ENCODE assay signal across 30 mouse cellular contexts in the genomic region with DNA sequence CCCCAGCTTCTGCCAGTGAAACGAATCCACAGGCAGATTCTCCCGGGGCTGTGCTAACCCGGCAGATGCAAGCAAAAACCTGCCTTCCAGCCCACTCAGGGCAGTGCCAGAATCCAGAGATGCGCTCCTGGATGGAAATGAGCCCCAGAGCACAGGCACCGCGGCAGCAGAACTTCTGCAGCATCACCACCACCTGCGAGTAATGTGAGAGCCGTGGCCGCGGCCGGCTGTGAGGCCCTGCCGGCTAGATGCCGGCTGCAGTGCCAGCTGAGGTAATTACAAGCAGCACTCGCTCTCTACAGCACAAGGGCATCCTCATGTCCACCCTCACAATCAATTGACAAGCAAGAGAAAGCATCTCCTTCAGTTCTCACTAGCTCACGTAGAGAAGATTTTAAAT. TPM values are rescaled to one million over a fixed set of nuclear protein-coding genes. Genes with fewer than 3 reads are reported as not detected.
DNase-seq lines count a peak whose midpoint lies in the region; ATAC-seq and TF ChIP-seq lines count a peak whose summit lies in the region.
"Had no signal": no experiment of that assay in that cellular context is flagged by ENCODE, and none has a peak within 500 bp of the region (broad histone marks: within the 10 kb centered on the region; RNA-seq: fewer than 3 reads in every experiment).

No protein-coding gene starts in this region.

- ATAC-seq in neural tube, embryonic 15.5 days (ENCODE audit: low FRiP score): no peak
- no peak for ATAC-seq in embryonic facial prominence, embryonic 11.5 days (replicated peaks; ENCODE audit: insufficient number of reproducible peaks, low FRiP score, low TSS enrichment, low read depth)
- ATAC-seq in lung, postnatal 0 days: no peak
- no peak for ATAC-seq in kidney, embryonic 16.5 days (ENCODE audit: low FRiP score, low TSS enrichment)
- ATAC-seq: activated CD4-positive, CD25-positive, alpha-beta regulatory T cell, adult 4 months; forebrain, embryonic 15.5 days; hindbrain, postnatal 0 days; intestine, embryonic 15.5 days; Patski had no signal

- H3K27ac ChIP-seq in gastrocnemius, adult 2 months: peak overlapping the region; percentile 35; the same call in 1 of the 2 replicates
- H3K27ac ChIP-seq in neural tube, embryonic 15.5 days (replicated peaks): no peak overlapping the region
- H3K27ac ChIP-seq in embryonic facial prominence, embryonic 11.5 days (replicated peaks; ENCODE audit: low read depth, low read length): no peak overlapping the region
- no peak overlapping the region for H3K27ac ChIP-seq in lung, postnatal 0 days (ENCODE audit: low read length)
- H3K27ac ChIP-seq in kidney, embryonic 16.5 days (ENCODE audit: low read length): no peak overlapping the region
- H3K27ac ChIP-seq: embryonic facial prominence, embryonic 15.5 days; forebrain, embryonic 10.5 days; forebrain, embryonic 15.5 days; heart, embryonic 13.5 days; hindbrain, embryonic 12.5 days; hindbrain, postnatal 0 days; intestine, embryonic 15.5 days had no signal

- peak; percentile 39 for DNase-seq in gastrocnemius, adult 2 months
- DNase-seq in gastrocnemius, postnatal 25 days: no peak
- peak; percentile 41 for DNase-seq in neural tube, embryonic 10.5 days (ENCODE audit: extremely low spot score, low spot score)
- peak; percentile 43 for DNase-seq in embryonic facial prominence, embryonic 11.5 days (ENCODE audit: low spot score)
- DNase-seq in induced T-regulatory cell, adult 2 months (ENCODE audit: low read depth): peak; percentile 37
- no peak for DNase-seq in lung, postnatal 0 days (ENCODE audit: low spot score)
- DNase-seq: adrenal gland, postnatal 14 days; cerebellum, adult 11-12 months; cerebellum, adult 9-10 months; cerebellum, postnatal 25 days; heart, adult 11 months; heart, postnatal 36 days; kidney, adult 18-20 months had no signal

- H3K4me1 ChIP-seq in neural tube, embryonic 15.5 days: peaks cover 18% of the 10 kb centered on the region
- peaks cover 3% of the 10 kb centered on the region; the same call in 1 of the 2 replicates for H3K4me1 ChIP-seq in embryonic facial prominence, embryonic 11.5 days (ENCODE audit: control insufficient read depth, insufficient read depth, low read length)
- H3K4me1 ChIP-seq in lung, postnatal 0 days (ENCODE audit: insufficient read depth, low read depth, low read length): peaks cover 5% of the 10 kb centered on the region
- peaks cover 10% of the 10 kb centered on the region for H3K4me1 ChIP-seq in kidney, embryonic 16.5 days (ENCODE audit: insufficient read depth, low read length)

- WGBS in neural tube, embryonic 15.5 days: 29% methylated on average over 15 of the region's 15 CpGs
- WGBS in embryonic facial prominence, embryonic 11.5 days: 22% methylated on average over 15 of the region's 15 CpGs
- 61% methylated on average over 15 of the region's 15 CpGs for WGBS in lung, postnatal 0 days
- 36% methylated on average over 15 of the region's 15 CpGs for WGBS in kidney, embryonic 16.5 days

- H3K9me3 ChIP-seq in neural tube, embryonic 15.5 days (replicated peaks): no peaks in the 10 kb centered on the region
- no peaks in the 10 kb centered on the region for H3K9me3 ChIP-seq in embryonic facial prominence, embryonic 11.5 days (replicated peaks; ENCODE audit: control insufficient read depth, low read length)
- no peaks in the 10 kb centered on the region for H3K9me3 ChIP-seq in lung, postnatal 0 days (ENCODE audit: low read length)
- H3K9me3 ChIP-seq in kidney, embryonic 16.5 days (ENCODE audit: low read length): peaks cover 6% of the 10 kb centered on the region
- H3K9me3 ChIP-seq: embryonic facial prominence, embryonic 15.5 days; forebrain, embryonic 10.5 days; forebrain, embryonic 15.5 days; heart, embryonic 13.5 days; hindbrain, embryonic 12.5 days; intestine, embryonic 15.5 days had no signal

- intact Hi-C loops in gastrocnemius, adult 2 months (cut with DNase I): loop anchor here (5.0 kb wide), 1 partner anchor 528 kb away; the partner anchor contains the start of gene Npepl1

- TF ChIP-seq EP300 in lung, postnatal 0 days (IDR thresholded peaks at IDR 0.05): no peak

- H3K9ac ChIP-seq in neural tube, embryonic 15.5 days (replicated peaks): no peak overlapping the region
- no peak overlapping the region for H3K9ac ChIP-seq in embryonic facial prominence, embryonic 11.5 days (replicated peaks; ENCODE audit: low read length)
- no peak overlapping the region for H3K9ac ChIP-seq in lung, postnatal 0 days (replicated peaks; ENCODE audit: low read depth)
- H3K9ac ChIP-seq in kidney, embryonic 16.5 days (replicated peaks; ENCODE audit: low read length): no peak overlapping the region
- H3K9ac ChIP-seq: embryonic facial prominence, embryonic 15.5 days; forebrain, embryonic 15.5 days; heart, embryonic 13.5 days; hindbrain, embryonic 12.5 days; intestine, embryonic 15.5 days had no signal

- H3K4me2 ChIP-seq in neural tube, embryonic 15.5 days: no peak overlapping the region
- H3K4me2 ChIP-seq in embryonic facial prominence, embryonic 11.5 days (ENCODE audit: low read depth, low read length): no peak overlapping the region; the same call in 1 of the 2 replicates
- H3K4me2 ChIP-seq in lung, postnatal 0 days (replicated peaks; ENCODE audit: low read depth, low read length): no peak overlapping the region
- H3K4me2 ChIP-seq in kidney, embryonic 16.5 days (replicated peaks; ENCODE audit: low read depth, low read length): no peak overlapping the region
- H3K4me2 ChIP-seq: forebrain, embryonic 15.5 days; hindbrain, embryonic 12.5 days; intestine, embryonic 15.5 days had no signal

- H3K4me3 ChIP-seq in gastrocnemius, adult 2 months: no peak overlapping the region
- H3K4me3 ChIP-seq in neural tube, embryonic 15.5 days (replicated peaks): no peak overlapping the region
- H3K4me3 ChIP-seq in embryonic facial prominence, embryonic 11.5 days (ENCODE audit: low read depth, low read length): no peak overlapping the region
- no peak overlapping the region for H3K4me3 ChIP-seq in lung, postnatal 0 days (ENCODE audit: low read depth, low read length)
- no peak overlapping the region for H3K4me3 ChIP-seq in kidney, embryonic 16.5 days (ENCODE audit: low read length)
- H3K4me3 ChIP-seq: embryonic facial prominence, embryonic 15.5 days; erythroblast, embryonic 14.5 days; forebrain, embryonic 10.5 days; forebrain, embryonic 15.5 days; heart, embryonic 13.5 days; hindbrain, embryonic 12.5 days; intestine, embryonic 15.5 days had no signal

- H3K36me3 ChIP-seq in neural tube, embryonic 15.5 days: no peaks in the 10 kb centered on the region
- no peaks in the 10 kb centered on the region for H3K36me3 ChIP-seq in embryonic facial prominence, embryonic 11.5 days (replicated peaks; ENCODE audit: control insufficient read depth, insufficient read depth, low read depth, low read length)
- no peaks in the 10 kb centered on the region for H3K36me3 ChIP-seq in lung, postnatal 0 days (ENCODE audit: insufficient read depth, low read length)
- H3K36me3 ChIP-seq in kidney, embryonic 16.5 days (ENCODE audit: insufficient read depth, low read length): peaks cover 3% of the 10 kb centered on the region; the same call in 1 of the 2 replicates
- H3K36me3 ChIP-seq: embryonic facial prominence, embryonic 15.5 days; forebrain, embryonic 15.5 days had no signal

- no peak for TF ChIP-seq CTCF in gastrocnemius, adult 2 months (IDR thresholded peaks at IDR 0.05)
- no peak for TF ChIP-seq CTCF in lung, postnatal 0 days (IDR thresholded peaks at IDR 0.05)

- H3K27me3 ChIP-seq in neural tube, embryonic 15.5 days (replicated peaks): peaks cover 26% of the 10 kb centered on the region
- peaks cover 9% of the 10 kb centered on the region for H3K27me3 ChIP-seq in embryonic facial prominence, embryonic 11.5 days (ENCODE audit: control insufficient read depth, insufficient read depth, low read length)
- peaks cover 14% of the 10 kb centered on the region for H3K27me3 ChIP-seq in lung, postnatal 0 days (replicated peaks; ENCODE audit: insufficient read depth, low read length)
- H3K27me3 ChIP-seq in kidney, embryonic 16.5 days (ENCODE audit: insufficient read depth, low read length): peaks cover 34% of the 10 kb centered on the region
- H3K27me3 ChIP-seq: CH12.LX, Patski had no signal

RNA-seq across cellular contexts. Expression of gene Ankrd60, which starts 6.2 kb away (rescaled TPM):
- total RNA-seq in gastrocnemius, adult 2 months (2021): not detected
- not detected for total RNA-seq in gastrocnemius, postnatal 25 days (2021)
- not detected in 2 replicates for polyA plus RNA-seq in neural tube, embryonic 15.5 days (2015; fragmentation: Nextera tagmentation; extraction: Ambion mirVana)
- polyA plus RNA-seq in embryonic facial prominence, embryonic 11.5 days (2014; fragmentation: Nextera tagmentation; extraction: Ambion mirVana): not detected in 2 replicates
- polyA plus RNA-seq in lung, postnatal 0 days (2015; fragmentation: Nextera tagmentation; extraction: Ambion mirVana): not detected in 2 replicates
- not detected in 2 replicates for polyA plus RNA-seq in kidney, embryonic 16.5 days (2015; fragmentation: Nextera tagmentation; extraction: Ambion mirVana)
- total RNA-seq: adrenal gland, adult 18-20 months; adrenal gland, postnatal 14 days; CH12.LX; gastrocnemius, adult 18-20 months; heart, postnatal 36 days; hindbrain, postnatal 0 days had no signal
- polyA plus RNA-seq: activated CD4-positive, CD25-positive, alpha-beta regulatory T cell, adult 4 months; cortical plate, adult 2 months; embryonic facial prominence, embryonic 15.5 days; erythroblast, embryonic 14.5 days; forebrain, embryonic 10.5 days; forebrain, embryonic 15.5 days; heart, embryonic 13.5 days; heart, postnatal 0 days; hindbrain, embryonic 12.5 days; hindbrain, postnatal 0 days; intestine, embryonic 15.5 days; Patski had no signal

Comparison
In these comparisons a context has a peak if more than half of its experiments do, and no peak if none do; other contexts are left out.
1. DNase-seq: peak in gastrocnemius, adult 2 months (single experiment), neural tube, embryonic 10.5 days (single experiment), embryonic facial prominence, embryonic 11.5 days (single experiment) and induced T-regulatory cell, adult 2 months (single experiment); none in gastrocnemius, postnatal 25 days (single experiment) and lung, postnatal 0 days (single experiment).